Mouse (Mus musculus) kidney, embryonic 15.5 days (tissue): ENCODE results near the gene Aspg. TPM values are rescaled to one million over a fixed set of nuclear protein-coding genes. Genes with fewer than 3 reads are reported as not detected.

Experiments
- microRNA counts: library from miRNA; unstranded; fragments of <30 nt; microRNA quantifications from one replicate; lab custom pipeline; 2016
- microRNA-seq: library from miRNA; unstranded; fragments of <30 nt; microRNA quantifications from one replicate; pipeline ENCODE4, GENCODE M21; 2016
- polyA plus RNA-seq: library from polyadenylated mRNA; unstranded; fragments of >200 nt; fragmentation: Nextera tagmentation; extraction: Ambion mirVana; gene quantifications from 2 replicates; pipeline ENCODE4 v1.2.1, GENCODE M21; 2015

The Aspg gene
- polyA plus RNA-seq, 1 experiment from 2014 or later, result 1.9 TPM

MicroRNAs encoded within 50 kb of the gene (microRNA counts, 519-probe panel; counts per million panel counts)
- microRNA mmu-miR-203 (lab: Ali Mortazavi, UCI), result 2,848 counts per million, percentile 72 among the panel's probes with 10 or more counts

Small RNA genes within 50 kb of the gene (microRNA-seq; reads per million reads assigned to microRNA genes)
- gene Mir203 (2,137 reads per million, percentile 85 among the genes with 10 or more reads in this experiment), gene Mir3073a (not detected), gene Mir3073b (not detected)

Other genes starting within 250 kb of the Aspg start
- 14.5 and 18.5 TPM in 2 replicates for gene Ppp1r13b, start 198.6 kb upstream of the Aspg start, polyA plus RNA-seq
- gene Atp5mpl, start 139.7 kb upstream of the Aspg start, polyA plus RNA-seq, result 785 and 879 TPM in 2 replicates
- 0.47 and 0.57 TPM in 2 replicates for gene Tdrd9, start 135.1 kb upstream of the Aspg start, polyA plus RNA-seq
- gene Rd3l, start 125.4 kb upstream of the Aspg start, polyA plus RNA-seq, result not detected in 2 replicates
- gene Kif26a, start 39.5 kb downstream of the Aspg start, polyA plus RNA-seq, result 3.6 and 4.5 TPM in 2 replicates